Mouse (Mus musculus): ENCODE results near the gene Lrrc4. TPM values are rescaled to one million over a fixed set of nuclear protein-coding genes. Genes with fewer than 3 reads are reported as not detected.

The Lrrc4 gene
- polyA plus RNA-seq, 1 experiment, result 51.6 TPM

DNA sequence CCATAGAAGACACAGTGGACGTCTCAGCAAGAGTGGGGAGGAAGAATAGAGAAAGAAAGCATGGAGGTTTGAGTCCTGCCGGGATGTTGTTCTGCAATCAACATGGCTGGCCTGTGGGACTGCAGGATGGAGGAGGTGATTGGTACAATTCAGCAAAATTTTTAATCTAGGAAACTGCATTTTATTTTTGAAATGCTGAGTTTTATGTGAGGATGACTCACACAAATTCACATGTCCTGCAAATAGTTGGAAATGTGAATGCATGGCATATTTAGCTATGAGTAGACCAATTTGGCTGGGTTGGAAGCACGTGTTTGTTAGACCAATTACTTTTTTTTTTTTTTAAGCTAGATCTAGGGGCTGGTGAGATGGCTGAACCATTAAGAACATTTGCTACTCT lies 134.3 kb downstream of the Lrrc4 start:
- Histone ChIP-seq H3K4me1 (ENCODE audit: control insufficient read depth, insufficient read depth, low read length) (no peaks in the 10 kb centered on the region), H3K4me3 (replicated peaks; ENCODE audit: insufficient read depth, low read depth, low read length) (no peak overlapping the region), H3K27ac (ENCODE audit: insufficient read depth, low read length) (no peak overlapping the region), H3K27me3 (ENCODE audit: control insufficient read depth, insufficient read depth, low read length) (no peaks in the 10 kb centered on the region)
- TF ChIP-seq POLR2A (IDR thresholded peaks at IDR 0.05; ENCODE audit: borderline replicate concordance, insufficient read depth, low read length) (no peak), CTCF (IDR thresholded peaks at IDR 0.05; ENCODE audit: borderline replicate concordance, insufficient read depth, low read depth, low read length) (no peak)
- WGBS, result 87% methylated on average over 3 of the region's 3 CpGs
- no peak for DNase-seq

DNA sequence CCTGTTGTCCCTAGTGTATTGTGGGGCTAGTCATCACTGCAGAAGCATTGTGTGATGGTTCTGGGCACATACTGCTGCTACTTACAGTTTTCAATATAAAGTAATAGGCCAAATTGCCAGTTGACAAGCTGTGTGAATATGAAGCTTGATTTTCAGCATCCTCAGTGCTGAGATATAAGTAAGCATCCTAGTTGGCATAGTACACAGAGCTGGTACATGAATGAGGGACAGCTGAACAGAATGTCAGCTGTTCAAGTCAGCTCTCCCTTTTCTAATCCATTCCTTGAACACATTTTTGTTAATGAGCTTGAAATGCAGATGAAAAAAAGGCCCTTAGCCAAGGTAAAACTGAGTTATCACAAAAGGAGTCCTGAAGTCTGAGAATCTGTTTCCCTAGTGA lies 138.9 kb downstream of the Lrrc4 start:
- no peak overlapping the region for H3K27ac ChIP-seq (ENCODE audit: insufficient read depth, low read length)
- no peaks in the 10 kb centered on the region for H3K4me1 ChIP-seq (ENCODE audit: control insufficient read depth, insufficient read depth, low read length)
- no peaks in the 10 kb centered on the region for H3K27me3 ChIP-seq (ENCODE audit: control insufficient read depth, insufficient read depth, low read length)
- no peak overlapping the region for H3K4me3 ChIP-seq (replicated peaks; ENCODE audit: insufficient read depth, low read depth, low read length)
- TF ChIP-seq POLR2A (IDR thresholded peaks at IDR 0.05; ENCODE audit: borderline replicate concordance, insufficient read depth, low read length), result no peak
- TF ChIP-seq CTCF (IDR thresholded peaks at IDR 0.05; ENCODE audit: borderline replicate concordance, insufficient read depth, low read depth, low read length), result no peak
- DNase-seq, result no peak

DNA sequence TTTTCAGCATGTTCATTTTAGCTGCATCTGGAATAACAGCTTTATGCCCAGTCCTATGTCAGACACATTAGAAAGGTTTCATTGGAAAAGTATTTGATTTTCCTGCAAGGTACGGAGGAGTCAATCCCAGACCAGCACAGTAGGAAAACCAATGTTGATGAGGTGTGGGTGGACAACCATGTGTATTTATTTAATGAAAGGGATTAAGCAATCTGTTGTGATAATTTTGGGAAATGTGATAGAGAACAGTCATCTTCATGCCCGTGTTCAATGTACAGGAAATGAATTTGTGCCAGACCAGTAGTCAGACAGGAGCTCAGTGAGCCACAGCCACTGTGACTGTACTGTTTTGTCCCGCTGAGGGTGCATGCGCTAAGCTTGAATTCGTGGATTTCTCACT lies 143.8 kb downstream of the Lrrc4 start:
- Histone ChIP-seq H3K4me3 (replicated peaks; ENCODE audit: insufficient read depth, low read depth, low read length) (no peak overlapping the region), H3K4me1 (ENCODE audit: control insufficient read depth, insufficient read depth, low read length) (peaks cover 5% of the 10 kb centered on the region; the same call in 1 of the 2 replicates), H3K27ac (ENCODE audit: insufficient read depth, low read length) (no peak overlapping the region), H3K27me3 (ENCODE audit: control insufficient read depth, insufficient read depth, low read length) (no peaks in the 10 kb centered on the region)
- 66% methylated on average over 5 of the region's 5 CpGs for WGBS
- TF ChIP-seq CTCF (IDR thresholded peaks at IDR 0.05; ENCODE audit: borderline replicate concordance, insufficient read depth, low read depth, low read length), result no peak
- TF ChIP-seq POLR2A (IDR thresholded peaks at IDR 0.05; ENCODE audit: borderline replicate concordance, insufficient read depth, low read length), result no peak
- DNase-seq, result no peak

DNA sequence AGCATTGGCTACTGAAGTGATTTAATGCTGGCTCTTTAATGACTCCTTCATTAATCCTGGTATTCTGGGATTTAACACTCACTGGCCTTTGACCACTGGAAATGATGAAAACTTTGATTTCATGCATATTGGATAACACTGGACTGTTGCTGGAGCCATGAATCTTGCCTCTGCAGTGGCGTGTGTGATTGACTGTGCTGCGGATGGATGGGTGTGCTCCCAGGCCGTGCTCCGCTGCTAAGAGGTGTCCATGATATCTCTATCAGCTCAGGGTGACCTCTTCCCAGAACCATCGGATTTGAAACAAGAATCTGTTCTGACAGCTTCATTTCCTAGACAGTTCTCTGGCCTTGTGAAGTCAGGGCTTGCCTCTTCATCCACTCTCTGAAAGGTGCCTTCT lies 145.8 kb downstream of the Lrrc4 start:
- DNase-seq, result no peak
- 71% methylated on average over 5 of the region's 5 CpGs for WGBS
- Histone ChIP-seq H3K4me1 (ENCODE audit: control insufficient read depth, insufficient read depth, low read length) (peaks cover 7% of the 10 kb centered on the region; the same call in 1 of the 2 replicates), H3K27me3 (ENCODE audit: control insufficient read depth, insufficient read depth, low read length) (no peaks in the 10 kb centered on the region), H3K27ac (ENCODE audit: insufficient read depth, low read length) (no peak overlapping the region), H3K4me3 (replicated peaks; ENCODE audit: insufficient read depth, low read depth, low read length) (no peak overlapping the region)
- TF ChIP-seq POLR2A (IDR thresholded peaks at IDR 0.05; ENCODE audit: borderline replicate concordance, insufficient read depth, low read length), result no peak
- no peak for TF ChIP-seq CTCF (IDR thresholded peaks at IDR 0.05; ENCODE audit: borderline replicate concordance, insufficient read depth, low read depth, low read length)

DNA sequence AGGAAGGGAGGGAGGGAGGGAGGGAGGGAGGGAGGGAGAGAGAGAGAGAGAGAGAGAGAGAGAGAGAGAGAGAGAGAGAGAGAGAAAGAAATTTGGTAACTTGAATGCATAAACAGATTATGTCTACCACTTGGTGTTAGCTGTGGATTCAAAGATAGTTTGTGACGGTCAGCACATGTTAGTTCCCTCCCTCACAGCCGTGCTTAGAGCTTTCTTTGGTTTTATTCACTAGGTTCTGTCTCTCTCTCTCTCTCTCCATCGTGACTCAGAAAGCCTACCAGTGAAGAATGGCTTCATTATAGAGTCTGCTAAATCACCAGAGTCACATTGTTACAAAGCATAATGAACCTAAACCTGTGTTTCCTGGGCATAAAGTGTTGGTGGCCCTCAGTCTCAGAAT lies 146.5 kb downstream of the Lrrc4 start:
- peaks cover 7% of the 10 kb centered on the region; the same call in 1 of the 2 replicates for H3K4me1 ChIP-seq (ENCODE audit: control insufficient read depth, insufficient read depth, low read length)
- no peak for DNase-seq
- H3K27ac ChIP-seq (ENCODE audit: insufficient read depth, low read length), result no peak overlapping the region
- no peak overlapping the region for H3K4me3 ChIP-seq (replicated peaks; ENCODE audit: insufficient read depth, low read depth, low read length)
- TF ChIP-seq POLR2A (IDR thresholded peaks at IDR 0.05; ENCODE audit: borderline replicate concordance, insufficient read depth, low read length), result no peak
- TF ChIP-seq CTCF (IDR thresholded peaks at IDR 0.05; ENCODE audit: borderline replicate concordance, insufficient read depth, low read depth, low read length), result no peak
- WGBS, result 90% methylated on average over 3 of the region's 3 CpGs
- H3K27me3 ChIP-seq (ENCODE audit: control insufficient read depth, insufficient read depth, low read length), result no peaks in the 10 kb centered on the region

DNA sequence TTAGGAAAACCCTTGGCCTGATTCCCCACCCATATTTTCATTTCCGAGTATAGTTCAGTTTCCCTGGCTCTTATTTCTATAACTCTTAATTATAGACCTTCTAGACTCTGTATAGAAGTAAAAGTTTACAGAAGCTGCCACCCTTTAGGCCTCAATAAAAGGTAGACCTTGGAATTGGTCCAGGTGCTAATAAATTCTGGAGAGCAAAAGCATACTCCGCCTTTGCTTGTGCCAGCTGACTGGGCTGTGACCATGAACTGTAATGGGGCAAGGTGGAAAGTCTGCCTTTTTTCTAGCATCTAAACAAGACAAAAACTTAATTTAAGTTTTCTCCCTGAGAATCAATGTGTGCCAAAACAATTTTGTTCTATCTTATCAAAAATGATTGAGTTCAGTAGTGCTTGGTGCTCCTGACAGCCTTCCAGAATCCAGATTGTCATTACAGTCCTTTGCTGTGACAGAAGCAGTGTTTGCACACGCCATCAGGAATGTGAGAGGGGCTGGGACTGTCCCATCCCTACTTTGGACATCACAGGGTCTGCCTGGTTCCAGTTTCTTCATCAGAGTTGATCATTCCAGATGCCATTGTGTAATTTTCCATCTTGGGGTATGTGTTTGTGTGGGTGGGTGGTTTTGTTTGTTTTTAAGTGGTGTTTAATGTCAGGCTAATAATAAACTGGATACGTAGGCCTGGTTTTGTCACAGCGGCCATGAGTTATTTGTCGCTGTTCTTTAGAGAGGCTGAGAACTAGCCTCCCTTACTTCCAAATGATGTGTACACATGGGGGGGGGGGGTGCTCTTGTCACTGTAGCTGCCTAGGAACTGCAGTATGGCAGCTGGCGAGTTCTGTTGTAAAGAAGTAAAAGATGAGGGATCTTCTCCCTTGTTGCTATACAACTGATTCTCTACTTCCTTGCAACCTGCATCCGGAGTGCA lies 149.8 kb downstream of the Lrrc4 start:
- no peak overlapping the region for H3K4me3 ChIP-seq (replicated peaks; ENCODE audit: insufficient read depth, low read depth, low read length)
- H3K4me1 ChIP-seq (ENCODE audit: control insufficient read depth, insufficient read depth, low read length), result peaks cover 6% of the 10 kb centered on the region; the same call in 1 of the 2 replicates
- H3K27me3 ChIP-seq (ENCODE audit: control insufficient read depth, insufficient read depth, low read length), result no peaks in the 10 kb centered on the region
- no peak overlapping the region for H3K27ac ChIP-seq (ENCODE audit: insufficient read depth, low read length)
- WGBS, result 93% methylated on average over 8 of the region's 8 CpGs
- no peak for TF ChIP-seq CTCF (IDR thresholded peaks at IDR 0.05; ENCODE audit: borderline replicate concordance, insufficient read depth, low read depth, low read length)
- TF ChIP-seq POLR2A (IDR thresholded peaks at IDR 0.05; ENCODE audit: borderline replicate concordance, insufficient read depth, low read length), result no peak
- DNase-seq, result no peak

DNA sequence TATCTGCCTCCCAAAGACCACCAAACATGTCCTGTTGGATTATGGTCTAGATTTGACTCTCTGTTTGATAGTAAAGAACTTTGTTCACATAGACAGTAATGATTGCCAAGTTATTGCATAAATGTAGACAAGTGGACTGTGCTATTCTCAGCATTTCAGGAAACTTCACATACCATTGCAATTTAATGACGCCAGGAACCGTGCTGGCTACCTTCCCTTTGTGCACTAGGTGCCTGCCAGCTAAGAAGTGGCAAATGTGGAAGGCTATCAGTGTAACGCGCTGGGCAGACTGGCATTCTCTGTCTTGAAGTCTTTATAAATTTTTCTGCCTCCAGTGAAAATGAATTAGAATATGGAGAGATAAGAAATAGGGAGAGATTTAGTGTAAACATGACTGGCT lies 151.0 kb downstream of the Lrrc4 start:
- peak in 1 of 2 experiments; percentile 29 for DNase-seq
- no peak for TF ChIP-seq POLR2A (IDR thresholded peaks at IDR 0.05; ENCODE audit: borderline replicate concordance, insufficient read depth, low read length)
- no peak for TF ChIP-seq CTCF (IDR thresholded peaks at IDR 0.05; ENCODE audit: borderline replicate concordance, insufficient read depth, low read depth, low read length)
- 42% methylated on average over 4 of the region's 4 CpGs for WGBS
- no peaks in the 10 kb centered on the region for H3K27me3 ChIP-seq (ENCODE audit: control insufficient read depth, insufficient read depth, low read length)
- no peak overlapping the region for H3K4me3 ChIP-seq (replicated peaks; ENCODE audit: insufficient read depth, low read depth, low read length)
- peaks cover 2% of the 10 kb centered on the region; the same call in 1 of the 2 replicates for H3K4me1 ChIP-seq (ENCODE audit: control insufficient read depth, insufficient read depth, low read length)
- no peak overlapping the region for H3K27ac ChIP-seq (ENCODE audit: insufficient read depth, low read length)

DNA sequence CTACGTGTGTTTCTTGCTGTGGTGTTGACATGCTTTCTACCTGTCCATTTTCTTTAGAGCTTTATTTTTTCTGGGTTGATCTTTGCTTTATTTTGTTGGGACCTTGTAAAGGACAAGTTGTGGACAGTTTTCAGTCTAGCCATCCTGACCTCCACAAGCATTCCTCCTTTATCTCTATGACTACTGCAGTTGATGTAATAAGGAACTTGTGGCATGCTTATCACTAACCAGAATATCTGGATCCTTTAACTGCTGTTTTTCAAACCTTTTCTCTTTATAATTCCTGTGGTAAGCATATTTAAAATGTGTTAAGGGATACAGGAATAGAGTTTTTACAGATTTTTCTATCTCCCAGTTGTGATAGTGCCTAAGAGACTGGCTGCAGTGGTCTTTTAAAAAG lies 152.7 kb downstream of the Lrrc4 start:
- DNase-seq, result no peak
- TF ChIP-seq CTCF (IDR thresholded peaks at IDR 0.05; ENCODE audit: borderline replicate concordance, insufficient read depth, low read depth, low read length), result no peak
- TF ChIP-seq POLR2A (IDR thresholded peaks at IDR 0.05; ENCODE audit: borderline replicate concordance, insufficient read depth, low read length), result no peak
- Histone ChIP-seq H3K27ac (ENCODE audit: insufficient read depth, low read length) (no peak overlapping the region), H3K27me3 (ENCODE audit: control insufficient read depth, insufficient read depth, low read length) (no peaks in the 10 kb centered on the region), H3K4me3 (replicated peaks; ENCODE audit: insufficient read depth, low read depth, low read length) (no peak overlapping the region), H3K4me1 (ENCODE audit: control insufficient read depth, insufficient read depth, low read length) (peaks cover 2% of the 10 kb centered on the region; the same call in 1 of the 2 replicates)
- 89% methylated on average over 1 of the region's 1 CpGs for WGBS

All from cerebellum, adult 2 months (tissue).